Mouse (Mus musculus): ENCODE data around the gene Cyp20a1.

DNA sequence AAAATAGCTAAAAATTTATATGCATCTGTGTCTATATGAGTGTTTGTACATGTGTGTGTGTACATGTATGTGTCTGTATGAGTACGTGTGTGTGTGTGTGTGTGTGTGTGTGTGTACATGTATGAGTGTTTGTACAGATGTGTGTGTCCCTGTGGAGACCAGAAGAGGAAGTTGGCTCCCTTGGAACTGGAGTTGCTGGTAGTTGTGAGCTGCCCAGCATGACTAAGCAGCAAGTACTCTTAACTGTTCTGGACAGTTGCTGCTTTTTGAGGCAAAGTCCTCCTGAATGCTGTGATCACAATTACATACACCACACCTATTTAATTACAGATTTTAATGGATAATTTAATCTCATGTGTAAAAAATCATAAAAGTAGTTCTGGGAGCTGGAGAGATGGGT, 33.4 kb downstream of the Cyp20a1 start:
- TF ChIP-seq CTCF (IDR thresholded peaks at IDR 0.05; ENCODE audit: low read depth, low read length) (no peak), POLR2A (IDR thresholded peaks at IDR 0.05; ENCODE audit: extremely low read depth, insufficient read depth, low read length) (no peak)
